9 mouse cellular contexts compared by ENCODE assay signal in genomic region chr1:59409585-59410160, GRCm38 (mm10).
DNase-seq lines count a peak whose midpoint lies in the region; ATAC-seq and TF ChIP-seq lines count a peak whose summit lies in the region.
"Had no signal": no experiment of that assay in that cellular context is flagged by ENCODE, and none has a peak within 500 bp of the region (broad histone marks: within the 10 kb centered on the region; RNA-seq: fewer than 3 reads in every experiment).

No protein-coding gene starts in this region.

- no peak for DNase-seq in kidney, postnatal 14 days
- peak; percentile 53 for DNase-seq in G1E (ENCODE audit: low spot score)
- DNase-seq in limb, embryonic 11.5 days (ENCODE audit: low spot score), result peak; percentile 40
- no peak for DNase-seq in midbrain, embryonic 14.5 days
- DNase-seq in right cerebral cortex, postnatal 25 days, result no peak
- DNase-seq in thymus, postnatal 0 days (ENCODE audit: low spot score), result no peak

- H3K4me2 ChIP-seq in kidney, embryonic 14.5 days (replicated peaks; ENCODE audit: low read depth, low read length), result no peak overlapping the region
- H3K4me2 ChIP-seq in embryonic facial prominence, embryonic 13.5 days, result peak overlapping the region; percentile 11; the same call in 1 of the 2 replicates
- no peak overlapping the region for H3K4me2 ChIP-seq in limb, embryonic 11.5 days (ENCODE audit: low read depth, severe bottlenecking)
- H3K4me2 ChIP-seq in midbrain, embryonic 14.5 days (ENCODE audit: low read length), result no peak overlapping the region
- H3K4me2 ChIP-seq: midbrain, embryonic 13.5 days had no signal

- WGBS in kidney, embryonic 14.5 days, result 19% methylated on average over 8 of the region's 8 CpGs
- WGBS in embryonic facial prominence, embryonic 13.5 days, result 11% methylated on average over 8 of the region's 8 CpGs
- WGBS in limb, embryonic 11.5 days, result 13% methylated on average over 8 of the region's 8 CpGs
- 43% methylated on average over 8 of the region's 8 CpGs for WGBS in midbrain, embryonic 14.5 days

- no peaks in the 10 kb centered on the region for H3K9me3 ChIP-seq in kidney, embryonic 14.5 days (ENCODE audit: control insufficient read depth, low read length)
- no peaks in the 10 kb centered on the region for H3K9me3 ChIP-seq in G1E (replicated peaks)
- no peaks in the 10 kb centered on the region for H3K9me3 ChIP-seq in embryonic facial prominence, embryonic 13.5 days
- no peaks in the 10 kb centered on the region for H3K9me3 ChIP-seq in limb, embryonic 11.5 days (ENCODE audit: control insufficient read depth, low read length)
- no peaks in the 10 kb centered on the region for H3K9me3 ChIP-seq in midbrain, embryonic 14.5 days (ENCODE audit: control insufficient read depth, low read length)
- H3K9me3 ChIP-seq: midbrain, embryonic 13.5 days had no signal

- H3K27ac ChIP-seq in kidney, embryonic 14.5 days (ENCODE audit: low read depth, low read length), result no peak overlapping the region
- peak overlapping the region; percentile 73 for H3K27ac ChIP-seq in embryonic facial prominence, embryonic 13.5 days
- H3K27ac ChIP-seq in limb, embryonic 11.5 days (replicated peaks; ENCODE audit: low read depth, low read length), result no peak overlapping the region
- H3K27ac ChIP-seq in midbrain, embryonic 14.5 days (replicated peaks; ENCODE audit: low read depth, low read length), result no peak overlapping the region
- H3K27ac ChIP-seq: midbrain, embryonic 13.5 days had no signal

- no peaks in the 10 kb centered on the region for H3K27me3 ChIP-seq in kidney, embryonic 14.5 days (ENCODE audit: control insufficient read depth, insufficient read depth, low read length)
- peaks cover 33% of the 10 kb centered on the region for H3K27me3 ChIP-seq in G1E (ENCODE audit: insufficient read depth, low read length)
- H3K27me3 ChIP-seq in embryonic facial prominence, embryonic 13.5 days, result no peaks in the 10 kb centered on the region
- no peaks in the 10 kb centered on the region for H3K27me3 ChIP-seq in limb, embryonic 11.5 days (ENCODE audit: control insufficient read depth, insufficient read depth, low read length)
- H3K27me3 ChIP-seq in midbrain, embryonic 14.5 days (ENCODE audit: control insufficient read depth, insufficient read depth, low read length), result no peaks in the 10 kb centered on the region
- H3K27me3 ChIP-seq: midbrain, embryonic 13.5 days had no signal

- no peak overlapping the region for H3K9ac ChIP-seq in kidney, embryonic 14.5 days (ENCODE audit: low read depth, low read length)
- H3K9ac ChIP-seq in embryonic facial prominence, embryonic 13.5 days, result no peak overlapping the region
- no peak overlapping the region for H3K9ac ChIP-seq in limb, embryonic 11.5 days (ENCODE audit: low read length)
- no peak overlapping the region for H3K9ac ChIP-seq in midbrain, embryonic 14.5 days (replicated peaks; ENCODE audit: low read length)
- H3K9ac ChIP-seq: midbrain, embryonic 13.5 days had no signal

- peak; percentile 68 for ATAC-seq in kidney, embryonic 14.5 days (ENCODE audit: low FRiP score, low TSS enrichment)
- ATAC-seq in G1E (ENCODE audit: extremely low read depth, insufficient number of reproducible peaks, low FRiP score, poor library complexity, severe bottlenecking), result peak; percentile 61
- no peak for ATAC-seq in embryonic facial prominence, embryonic 13.5 days (ENCODE audit: insufficient number of reproducible peaks, insufficient read depth, low FRiP score, low TSS enrichment, low read depth)
- ATAC-seq in limb, embryonic 11.5 days (ENCODE audit: insufficient number of reproducible peaks, low FRiP score, low TSS enrichment, low read depth), result no peak
- ATAC-seq in midbrain, embryonic 14.5 days (ENCODE audit: low FRiP score, low TSS enrichment), result no peak
- ATAC-seq: midbrain, embryonic 13.5 days had no signal

- H3K4me1 ChIP-seq in kidney, embryonic 14.5 days (ENCODE audit: control insufficient read depth, insufficient read depth, low read length), result no peaks in the 10 kb centered on the region
- H3K4me1 ChIP-seq in G1E (ENCODE audit: insufficient read depth, low read depth, low read length), result peaks cover 9% of the 10 kb centered on the region
- peaks cover 5% of the 10 kb centered on the region for H3K4me1 ChIP-seq in embryonic facial prominence, embryonic 13.5 days
- H3K4me1 ChIP-seq in limb, embryonic 11.5 days (ENCODE audit: control insufficient read depth, insufficient read depth, low read length), result no peaks in the 10 kb centered on the region
- no peaks in the 10 kb centered on the region for H3K4me1 ChIP-seq in midbrain, embryonic 14.5 days (ENCODE audit: control insufficient read depth, insufficient read depth, low read length)

- no peak overlapping the region for H3K4me3 ChIP-seq in kidney, embryonic 14.5 days (ENCODE audit: low read length)
- H3K4me3 ChIP-seq in G1E (ENCODE audit: low read depth, low read length), result no peak overlapping the region
- H3K4me3 ChIP-seq in embryonic facial prominence, embryonic 13.5 days, result no peak overlapping the region
- H3K4me3 ChIP-seq in limb, embryonic 11.5 days (ENCODE audit: low read depth, low read length), result no peak overlapping the region
- H3K4me3 ChIP-seq in midbrain, embryonic 14.5 days (replicated peaks; ENCODE audit: low read depth, low read length), result no peak overlapping the region
- H3K4me3 ChIP-seq: midbrain, embryonic 13.5 days had no signal

- no peak for TF ChIP-seq CTCF in G1E (IDR thresholded peaks at IDR 0.05; ENCODE audit: low read depth, low read length)

- H3K36me3 ChIP-seq in kidney, embryonic 14.5 days (ENCODE audit: control insufficient read depth, insufficient read depth, low read length), result no peaks in the 10 kb centered on the region
- no peaks in the 10 kb centered on the region for H3K36me3 ChIP-seq in G1E (replicated peaks)
- no peaks in the 10 kb centered on the region for H3K36me3 ChIP-seq in embryonic facial prominence, embryonic 13.5 days
- H3K36me3 ChIP-seq in limb, embryonic 11.5 days (ENCODE audit: control insufficient read depth, insufficient read depth, low read length), result no peaks in the 10 kb centered on the region
- no peaks in the 10 kb centered on the region for H3K36me3 ChIP-seq in midbrain, embryonic 14.5 days (ENCODE audit: control insufficient read depth, insufficient read depth, low read length)
- H3K36me3 ChIP-seq: midbrain, embryonic 13.5 days had no signal

Comparison
In these comparisons a context has a peak if more than half of its experiments do, and no peak if none do; other contexts are left out.
1. ATAC-seq: peak in kidney, embryonic 14.5 days (single experiment) and G1E (single experiment); none in embryonic facial prominence, embryonic 13.5 days (single experiment), limb, embryonic 11.5 days (single experiment) and midbrain, embryonic 14.5 days (single experiment).
2. DNase-seq: peak in G1E (single experiment) and limb, embryonic 11.5 days (single experiment); none in kidney, postnatal 14 days (single experiment), midbrain, embryonic 14.5 days (single experiment), right cerebral cortex, postnatal 25 days (single experiment) and thymus, postnatal 0 days (single experiment).